Mouse (Mus musculus) limb, embryonic 14.5 days (tissue): ENCODE data around the gene 1520401A03Rik. TPM values are rescaled to one million over a fixed set of nuclear protein-coding genes. Genes with fewer than 3 reads are reported as not detected.
"Not testable (repeated sequence)": the region's sequence is repeated elsewhere in the genome, so short reads cannot be mapped to it uniquely, and the experiment has no call there.

Source experiments
- ATAC-seq: fragments of 200-750 bp; cut with Nextera tagmentation; 2 replicates; pipeline ENCODE4 v1.8.0; 2017; ENCODE audit warnings: low read depth, moderate number of reproducible peaks, moderate TSS enrichment; ENCODE audit not compliant: low FRiP score
- DNase-seq: peaks from one replicate; pipeline ENCODE4 v3.0.0-alpha.2; 2015; ENCODE audit warnings: low spot score
- H3K27ac ChIP-seq: fragments of 300-500 bp; sonication (generic); replicated peaks from 2 replicates; pipeline ENCODE4 v1.5.1; 2014; ENCODE audit warnings: low read depth, mild to moderate bottlenecking, low read length, moderate library complexity, mixed read lengths
- H3K27me3 ChIP-seq: fragments of 300-500 bp; sonication (generic); 2 replicates; pipeline ENCODE4 v1.6.1; 2014; ENCODE audit warnings: low read length, mixed read lengths; ENCODE audit not compliant: control insufficient read depth, insufficient read depth
- H3K36me3 ChIP-seq: fragments of 300-500 bp; sonication (generic); 2 replicates; pipeline ENCODE4 v1.6.1; 2014; ENCODE audit warnings: mild to moderate bottlenecking, low read length, moderate library complexity, mixed read lengths; ENCODE audit not compliant: control insufficient read depth, insufficient read depth
- H3K4me1 ChIP-seq: fragments of 300-500 bp; sonication (generic); 2 replicates; pipeline ENCODE4 v1.6.1; 2014; ENCODE audit warnings: antibody characterized with exemption, low read length, mixed read lengths; ENCODE audit not compliant: control insufficient read depth, insufficient read depth
- H3K4me2 ChIP-seq: fragments of 300-500 bp; sonication (generic); replicated peaks from 2 replicates; pipeline ENCODE4 v1.6.1; 2014; ENCODE audit warnings: low read depth, mild to moderate bottlenecking, low read length, moderate library complexity; ENCODE audit not compliant: severe bottlenecking
- H3K4me3 ChIP-seq: fragments of 300-500 bp; sonication (generic); replicated peaks from 2 replicates; pipeline ENCODE4 v1.5.1; 2014; ENCODE audit warnings: low read length
- H3K9ac ChIP-seq: fragments of 300-500 bp; sonication (generic); 2 replicates; pipeline ENCODE4 v1.6.1; 2014; ENCODE audit warnings: mild to moderate bottlenecking, low read depth, low read length, moderate library complexity; ENCODE audit not compliant: severe bottlenecking
- H3K9me3 ChIP-seq: fragments of 300-500 bp; sonication (generic); 2 replicates; pipeline ENCODE4 v1.6.1; 2016; ENCODE audit warnings: low read length; ENCODE audit not compliant: control insufficient read depth
- POLR2A ChIP-seq: fragments of 200-500 bp; IDR thresholded peaks from 2 replicates; pipeline ENCODE4 v1.8.0; 2012; ENCODE audit warnings: inconsistent platforms, mild to moderate bottlenecking, moderate library complexity, borderline replicate concordance; ENCODE audit not compliant: insufficient read depth, insufficient read length; ENCODE audit errors: extremely low read depth
- WGBS: fragments of 180-500 bp; shearing (Covaris S2); extraction: QIAGEN DNeasy Blood & Tissue Kit; methylation state at CpG from one replicate; pipeline ENCODE4 v1.1.7; 2014; 5-methylcytosine and 5-hydroxymethylcytosine counted together
- polyA plus RNA-seq, 2 experiments: library from polyadenylated mRNA; depleted of rRNA in 1 of 2; stranded (reverse) in 1 of 2; unstranded in 1 of 2; fragments of >200 nt; fragmentation: Nextera tagmentation in 1 of 2; extraction: Ambion mirVana in 1 of 2; gene quantifications; 2 replicates each; pipeline versions ENCODE4 v1.2.1 to v1.2.3; 2012 to 2014

Gene 1520401A03Rik
- polyA plus RNA-seq (2012; rRNA removed) (4.4 and 4.6 TPM in 2 replicates), polyA plus RNA-seq (2014; fragmentation: Nextera tagmentation; extraction: Ambion mirVana) (1.6 and 2.1 TPM in 2 replicates)

DNA sequence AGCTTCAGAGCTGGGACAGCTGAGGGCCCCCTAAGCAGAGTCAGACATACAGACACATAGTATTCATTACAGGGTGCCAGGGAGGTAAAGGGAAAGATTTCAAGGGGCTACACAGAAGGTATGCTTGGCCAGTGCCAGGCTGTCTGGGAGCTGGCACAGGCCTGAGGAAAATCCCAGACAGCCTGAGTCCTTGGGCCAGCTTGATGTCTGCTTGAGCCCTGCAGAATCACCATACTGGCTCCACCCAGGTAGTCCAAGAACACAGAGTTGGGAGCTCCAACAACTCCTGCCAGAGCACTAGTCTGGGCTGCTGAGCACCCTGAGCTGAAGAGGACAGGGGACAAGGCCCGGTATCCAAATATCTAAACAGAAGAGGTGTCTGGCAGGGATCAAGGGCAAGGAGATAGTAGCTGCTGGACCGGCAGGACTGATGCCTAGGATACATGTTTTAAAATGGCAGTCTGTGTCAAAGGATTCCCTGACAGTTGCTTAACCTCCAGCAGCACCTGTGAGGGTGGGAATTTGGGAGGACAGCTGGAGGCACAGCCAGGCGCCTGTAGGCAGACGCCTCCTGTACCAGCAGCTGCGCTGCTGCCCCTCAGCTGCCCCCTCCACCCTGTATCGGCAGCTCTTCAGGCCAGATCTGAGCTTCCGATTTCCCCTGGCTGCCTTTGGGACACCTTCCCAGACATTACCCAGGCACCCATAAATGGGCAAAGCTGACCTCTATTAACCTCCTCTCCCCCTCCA, at the start of gene 1520401A03Rik:
TSS of gene 1520401A03Rik (minus strand) at position 408 of the 750 bp plus-strand sequence.
- Histone ChIP-seq H3K4me1 (peaks cover 6% of the 10 kb centered on the region; the same call in 1 of the 2 replicates), H3K27me3 (no peaks in the 10 kb centered on the region), H3K36me3 (no peaks in the 10 kb centered on the region), H3K27ac (0 out of 2 replicates have a peak within 1 kb of the TSS, but pooled peaks have one; percentile 19), H3K4me2 (no peak within 1 kb of the TSS), H3K4me3 (no peak within 1 kb of the TSS), H3K9ac (no peak within 1 kb of the TSS), H3K9me3 (no peaks in the 10 kb centered on the region)
- DNase-seq, result no peak
- ATAC-seq, result peak; percentile 23; the same call in 1 of the 2 replicates
- TF ChIP-seq POLR2A, result no peak
- 52% methylated on average over 7 of the region's 7 CpGs for WGBS

DNA sequence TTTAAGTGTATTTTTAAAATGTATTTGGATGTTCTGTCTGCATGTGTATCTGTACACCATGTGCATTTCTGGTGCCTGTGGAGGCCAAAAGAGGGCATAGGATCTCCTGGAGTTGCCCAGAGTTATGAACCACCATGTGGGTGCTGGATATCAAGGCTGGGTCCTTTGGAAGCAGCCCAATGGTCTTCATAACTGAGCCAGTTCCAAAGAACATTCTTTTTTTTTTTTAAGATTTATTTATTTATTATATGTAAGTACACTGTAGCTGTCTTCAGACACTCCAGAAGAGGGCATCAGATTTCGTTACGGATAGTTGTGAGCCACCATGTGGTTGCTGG, 49.6 kb upstream of the 1520401A03Rik start:
- not testable (repeated sequence) for H3K36me3 ChIP-seq, H3K27ac ChIP-seq, DNase-seq, H3K4me2 ChIP-seq, ATAC-seq, H3K4me3 ChIP-seq, H3K9ac ChIP-seq, H3K9me3 ChIP-seq, H3K27me3 ChIP-seq, H3K4me1 ChIP-seq
- 83% methylated on average over 2 of the region's 2 CpGs for WGBS

DNA sequence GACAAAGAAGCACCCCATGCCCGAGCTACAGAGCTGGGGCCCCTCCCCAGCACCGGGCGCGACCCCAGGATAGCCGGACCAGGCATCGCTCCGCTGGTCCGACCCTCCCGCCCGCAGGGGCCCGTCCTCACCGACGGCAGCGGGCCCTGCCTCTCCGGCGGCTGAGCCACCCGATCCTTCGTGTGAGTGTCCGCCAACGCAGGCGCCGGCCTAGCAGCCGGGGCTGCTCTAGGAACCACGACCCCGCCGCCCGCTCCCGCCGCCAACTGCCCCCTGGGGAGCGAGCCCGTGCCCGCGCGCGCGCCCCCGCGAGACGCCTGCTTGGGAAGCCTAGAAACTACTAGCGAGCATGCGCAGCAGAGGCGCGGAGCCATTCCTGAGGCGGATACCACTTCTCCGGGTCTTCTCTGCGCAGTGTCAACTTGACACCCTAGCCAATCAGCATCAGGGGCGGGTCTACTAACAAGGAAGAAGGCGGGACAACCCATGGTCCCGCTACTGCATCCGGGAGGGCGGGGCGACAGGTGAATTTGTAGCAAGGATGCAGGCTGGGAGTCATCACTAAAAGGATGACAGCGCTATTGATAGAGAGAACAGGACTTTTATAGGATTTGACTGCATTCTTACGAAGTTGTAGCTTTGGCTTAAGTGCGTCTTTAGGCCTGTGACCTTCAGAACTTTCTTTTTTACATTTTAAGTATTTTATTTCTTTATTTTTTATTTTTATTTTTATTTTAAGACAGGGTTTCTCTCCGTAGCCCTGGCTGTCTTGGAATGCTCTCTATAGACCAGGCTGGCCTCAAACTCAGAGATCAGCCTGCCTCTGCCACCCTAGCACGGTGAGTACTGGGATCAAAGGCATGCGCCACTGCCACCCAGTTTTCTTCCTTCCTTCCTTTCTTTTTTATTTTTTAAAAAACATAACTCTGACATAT, 49.0 kb upstream of the 1520401A03Rik start, which contains the start of gene Flywch1:
TSS of gene Flywch1 (minus strand) at position 319 of the 935 bp plus-strand sequence.
- Histone ChIP-seq H3K9me3 (no peaks in the 10 kb centered on the region), H3K27me3 (no peaks in the 10 kb centered on the region), H3K9ac (peak within 1 kb of the TSS; percentile 94), H3K4me2 (peak within 1 kb of the TSS; percentile 66), H3K27ac (peak within 1 kb of the TSS; percentile 78), H3K36me3 (0 out of 2 replicates have a peak, but pooled peaks cover 5% of the 10 kb centered on the region), H3K4me1 (peaks cover 6% of the 10 kb centered on the region; the same call in 1 of the 2 replicates), H3K4me3 (peak within 1 kb of the TSS; percentile 79)
- TF ChIP-seq POLR2A, result 0 out of 2 replicates have a peak, but pooled peaks have one; percentile 73
- DNase-seq (peak; percentile 100), ATAC-seq (peak; percentile 98)
- WGBS, result 3% methylated on average over 43 of the region's 58 CpGs

DNA sequence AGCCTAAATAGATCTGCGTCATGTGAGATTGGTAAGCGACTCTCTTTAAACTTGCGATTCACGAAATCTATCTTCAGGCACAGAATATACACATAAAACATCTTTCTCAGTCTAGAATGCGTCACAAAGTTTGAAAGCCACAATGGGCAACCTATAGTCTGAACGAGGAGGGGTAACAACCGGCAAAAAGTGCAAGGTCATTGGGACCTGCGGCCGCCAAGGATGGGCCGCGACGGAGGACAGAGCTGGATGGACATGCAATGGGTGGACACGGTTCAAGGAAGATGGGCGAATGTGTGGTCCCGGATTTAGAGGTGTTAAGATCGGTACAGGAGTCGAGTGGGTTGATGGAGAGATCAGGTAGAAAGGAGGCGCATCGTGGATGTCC, 48.3 kb upstream of the 1520401A03Rik start:
- DNase-seq (no peak), ATAC-seq (0 out of 2 replicates have a peak, but pooled peaks have one; percentile 4)
- H3K9ac ChIP-seq, result peak overlapping the region; percentile 94
- peaks cover 6% of the 10 kb centered on the region; the same call in 1 of the 2 replicates for H3K4me1 ChIP-seq
- no peaks in the 10 kb centered on the region for H3K27me3 ChIP-seq
- H3K4me3 ChIP-seq, result peak overlapping the region; percentile 79
- H3K9me3 ChIP-seq, result no peaks in the 10 kb centered on the region
- H3K27ac ChIP-seq, result peak overlapping the region; percentile 78
- TF ChIP-seq POLR2A, result no peak
- 0 out of 2 replicates have a peak, but pooled peaks cover 5% of the 10 kb centered on the region for H3K36me3 ChIP-seq
- H3K4me2 ChIP-seq, result peak overlapping the region; percentile 66
- under 1% methylated on average over 19 of the region's 19 CpGs for WGBS

DNA sequence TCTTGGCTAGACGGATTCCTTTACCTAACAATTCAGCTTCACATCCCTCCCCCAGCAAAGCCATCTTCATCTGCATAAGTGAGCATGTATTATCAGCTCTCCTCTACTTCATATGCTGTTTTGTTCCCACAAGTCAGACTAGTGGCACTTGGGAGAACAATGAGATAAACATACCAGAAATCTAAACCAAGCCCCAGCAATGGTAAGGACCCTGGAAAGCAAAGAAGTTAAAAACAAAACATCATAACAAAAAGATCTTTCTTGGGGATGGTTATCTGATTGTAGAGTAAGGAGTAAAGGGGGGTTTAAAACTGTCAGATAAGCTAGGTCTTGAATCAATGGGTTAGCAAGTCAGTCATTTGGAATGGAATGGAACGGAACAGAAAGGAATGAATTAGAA, 47.9 kb upstream of the 1520401A03Rik start:
- Histone ChIP-seq H3K36me3 (0 out of 2 replicates have a peak, but pooled peaks cover 5% of the 10 kb centered on the region), H3K4me3 (peak overlapping the region; percentile 79), H3K27ac (no peak overlapping the region), H3K9me3 (no peaks in the 10 kb centered on the region), H3K4me2 (peak overlapping the region; percentile 66), H3K27me3 (no peaks in the 10 kb centered on the region), H3K9ac (peak overlapping the region; percentile 94), H3K4me1 (peaks cover 6% of the 10 kb centered on the region; the same call in 1 of the 2 replicates)
- WGBS, result 27% methylated on average over 2 of the region's 2 CpGs
- ATAC-seq (no peak), DNase-seq (no peak)
- TF ChIP-seq POLR2A, result no peak
